Mouse (Mus musculus) bone marrow macrophage, adult 2 months (primary cell): ENCODE measurements around the gene Cdkn3.

Source experiments
- CTCF ChIP-seq: IDR thresholded peaks from 2 replicates; pipeline ENCODE4 v1.5.1; 2012; ENCODE audit warnings: low read depth, mild to moderate bottlenecking, low read length, moderate library complexity
- POLR2A ChIP-seq: IDR thresholded peaks from 2 replicates; pipeline ENCODE4 v1.6.1; 2012; ENCODE audit warnings: mild to moderate bottlenecking, low read depth, low read length, borderline replicate concordance

GRCm38 (mm10) chr14:46767116-46767515 lies 6.8 kb downstream of the Cdkn3 start:
- no peak for TF ChIP-seq CTCF
- TF ChIP-seq POLR2A: no peak
